Mouse (Mus musculus): Measurements from ENCODE around the gene C8b.

Gene C8b

DNA sequence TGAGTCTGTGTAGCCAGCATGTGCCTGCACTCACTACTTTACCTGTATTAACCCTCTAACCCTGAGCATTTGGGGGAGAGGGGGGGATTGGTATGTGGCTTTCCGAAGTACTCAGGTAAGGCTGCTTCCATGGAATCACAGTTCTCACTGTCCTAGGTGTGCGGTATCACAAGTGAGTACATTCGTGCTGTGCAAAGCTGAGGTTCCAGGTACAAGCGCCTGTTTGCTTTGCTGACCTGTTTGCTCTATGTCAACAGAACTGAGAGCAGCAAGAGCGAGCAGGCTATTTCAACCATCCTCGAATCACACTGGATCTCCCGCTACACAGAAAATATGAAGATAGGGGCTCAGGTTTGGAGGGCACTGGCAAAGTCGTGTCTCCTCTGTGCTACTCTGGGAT, at the start of gene C8b:
Gene C8b, plus strand, starts transcription at position 253 of the 400 bp plus-strand sequence.
- no peak for DNase-seq (ENCODE audit: low read depth)

DNA sequence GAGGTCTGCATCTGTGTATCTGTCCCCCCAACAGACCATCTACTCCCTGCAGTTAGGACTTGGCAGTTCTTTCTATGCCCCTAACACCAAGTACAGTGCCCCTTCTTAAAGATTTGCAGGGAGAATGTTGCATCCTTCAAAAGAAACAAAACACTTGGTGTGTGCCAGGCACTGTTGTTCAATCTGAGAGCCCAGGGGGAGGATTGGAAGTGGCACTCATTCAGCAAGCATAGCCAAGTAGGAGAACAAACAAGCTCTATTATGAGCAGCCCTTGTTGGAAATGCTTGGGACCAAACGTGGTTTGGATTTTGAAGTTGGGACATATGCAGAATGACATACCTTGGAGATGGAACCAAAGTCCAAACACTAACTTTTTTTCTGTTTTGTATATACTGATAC, 49.6 kb upstream of the C8b start:
- DNase-seq (ENCODE audit: low read depth) = no peak

DNA sequence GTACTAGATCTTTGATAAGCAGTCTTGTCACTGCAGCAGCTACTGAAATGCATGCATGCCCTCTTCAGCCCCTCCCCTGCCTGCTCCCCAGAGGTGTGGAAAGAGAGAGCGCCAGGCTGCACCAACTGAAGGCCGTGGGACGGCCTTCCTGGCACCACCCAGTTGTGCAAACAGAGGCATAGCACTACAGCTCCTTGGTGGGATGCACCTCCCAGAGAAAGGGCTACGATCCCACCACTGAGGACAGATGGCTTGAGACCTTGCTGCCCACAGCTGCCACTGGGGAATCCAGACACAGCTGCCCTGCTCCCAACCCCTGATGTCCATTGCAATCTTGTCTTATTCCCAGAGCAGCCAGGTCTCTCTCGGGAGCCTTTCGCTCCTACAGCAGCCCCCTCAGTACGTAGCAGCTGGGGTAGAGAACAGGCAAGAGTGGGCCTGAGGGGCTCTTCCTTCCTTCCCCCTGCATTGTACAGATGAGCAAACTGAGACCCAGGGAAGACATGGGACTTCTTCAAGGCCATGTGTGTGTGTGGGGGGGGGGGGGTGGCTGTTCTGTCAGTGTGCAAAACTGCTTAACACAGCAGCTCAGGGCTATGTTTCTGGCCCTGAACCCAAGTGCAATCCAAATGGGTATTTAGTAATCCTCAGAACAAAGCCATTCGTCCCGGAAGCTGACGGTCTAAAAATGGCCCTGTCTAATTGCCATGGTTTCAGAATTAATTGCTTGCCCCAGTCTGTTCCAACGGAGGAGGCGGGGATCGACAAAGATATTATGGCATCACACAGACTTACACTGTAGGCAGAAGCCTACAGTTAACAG, 46.9 kb upstream of the C8b start:
- DNase-seq (ENCODE audit: low read depth) = no peak

DNA sequence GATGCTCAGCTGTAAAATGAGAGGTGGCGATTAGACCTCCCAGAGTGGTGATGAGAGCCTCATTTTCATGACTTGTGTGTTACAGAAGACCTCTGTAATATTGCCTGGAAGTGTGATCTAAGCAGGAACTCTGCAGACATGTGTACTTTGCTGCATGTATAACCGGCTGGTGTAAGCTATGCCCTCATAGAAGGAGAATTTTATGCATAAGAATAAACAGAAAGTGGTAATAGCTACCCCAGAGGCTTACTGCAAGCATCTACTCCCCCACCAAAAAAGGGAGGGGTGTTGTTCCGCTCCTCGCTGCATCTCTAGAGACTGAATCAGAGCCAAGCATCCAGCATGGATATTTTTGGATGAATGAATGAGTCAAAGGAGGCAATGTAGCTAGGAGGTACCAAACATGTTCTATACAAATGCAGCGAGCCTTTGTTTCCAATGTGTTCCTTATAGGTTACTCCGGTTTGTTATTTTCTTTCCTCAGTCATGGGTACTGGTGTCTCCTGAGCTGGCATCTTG, 42.5 kb upstream of the C8b start:
- no peak for DNase-seq (ENCODE audit: low read depth)

DNA sequence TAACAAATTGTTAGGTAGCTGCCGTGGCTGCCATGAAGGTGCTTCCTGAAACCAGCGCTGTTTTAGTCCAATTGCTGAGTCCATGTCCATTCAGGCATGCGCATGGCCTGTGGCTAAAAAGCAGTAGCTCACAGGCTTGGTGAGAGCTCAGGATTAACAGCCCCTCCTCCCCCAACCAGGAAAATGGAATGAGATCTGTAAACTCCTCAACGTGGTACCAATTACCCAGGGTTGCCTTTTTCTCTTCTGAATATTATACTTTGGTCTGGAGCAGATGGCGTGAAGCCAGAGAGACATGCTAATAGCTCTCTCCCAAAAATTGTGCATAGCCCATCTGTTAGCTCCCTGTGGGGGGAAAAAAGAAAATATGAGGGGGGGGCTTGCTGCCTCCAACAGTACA, 41.9 kb upstream of the C8b start:
- DNase-seq (ENCODE audit: low read depth) = no peak

DNA sequence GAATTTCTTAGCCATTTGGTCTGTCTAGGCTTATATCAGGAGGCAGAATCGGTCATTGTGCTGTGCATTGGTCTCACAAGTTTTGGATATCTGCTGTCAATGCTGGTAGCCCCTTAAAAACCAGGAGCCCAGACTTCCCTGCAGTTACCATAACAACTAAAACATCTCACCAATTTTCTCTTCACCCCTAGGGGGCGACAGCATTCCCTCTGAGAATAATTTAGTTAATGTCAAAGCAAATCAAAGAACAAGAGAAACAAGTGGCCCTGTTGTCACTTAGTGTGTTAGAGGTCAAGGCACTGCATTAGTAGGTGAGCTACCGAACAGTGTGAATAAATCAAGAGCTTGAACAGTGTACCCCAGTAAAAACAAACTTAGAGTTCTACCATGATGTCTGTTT, 40.4 kb upstream of the C8b start:
- no peak for DNase-seq (ENCODE audit: low read depth)

DNA sequence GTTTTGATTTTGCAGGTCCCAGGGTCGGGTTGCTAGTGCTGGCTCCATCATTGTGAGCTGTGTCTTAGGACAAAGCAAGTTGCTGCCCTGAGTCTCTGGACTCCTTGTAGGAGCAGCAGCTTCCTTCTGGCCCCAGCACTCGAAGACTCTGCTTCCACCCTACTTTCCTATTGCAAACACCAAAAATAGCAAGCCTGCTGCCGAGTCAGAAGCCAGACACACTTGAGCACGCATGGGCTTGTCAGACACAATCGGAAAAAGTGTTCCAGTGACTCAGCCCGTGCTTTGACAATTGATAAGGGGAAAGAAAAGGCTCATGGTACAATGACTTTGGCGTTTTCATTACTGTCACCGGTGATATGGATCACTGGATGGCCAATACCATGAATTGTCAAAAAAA, 36.9 kb upstream of the C8b start:
- no peak for DNase-seq (ENCODE audit: low read depth)

DNA sequence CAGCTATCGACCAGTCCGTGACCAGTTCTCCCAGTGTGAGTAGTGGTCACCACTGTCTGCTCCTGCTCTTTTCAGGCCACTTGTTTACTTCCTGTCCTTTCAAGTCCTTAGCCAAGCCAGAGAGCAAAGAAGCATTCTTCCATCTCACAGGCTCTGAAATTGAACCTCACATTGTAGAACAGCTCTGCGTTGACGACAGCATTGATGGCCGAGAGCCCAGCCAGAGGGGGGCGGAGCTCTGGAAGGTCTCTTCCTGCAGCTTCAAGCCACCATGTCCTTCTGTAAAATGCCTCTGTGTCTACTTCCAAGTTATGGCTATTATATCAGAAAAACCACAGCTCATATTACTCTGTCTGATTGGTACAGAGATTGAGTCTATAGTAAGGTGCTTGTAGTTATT, 19.6 kb upstream of the C8b start:
- no peak for DNase-seq (ENCODE audit: low read depth)

DNA sequence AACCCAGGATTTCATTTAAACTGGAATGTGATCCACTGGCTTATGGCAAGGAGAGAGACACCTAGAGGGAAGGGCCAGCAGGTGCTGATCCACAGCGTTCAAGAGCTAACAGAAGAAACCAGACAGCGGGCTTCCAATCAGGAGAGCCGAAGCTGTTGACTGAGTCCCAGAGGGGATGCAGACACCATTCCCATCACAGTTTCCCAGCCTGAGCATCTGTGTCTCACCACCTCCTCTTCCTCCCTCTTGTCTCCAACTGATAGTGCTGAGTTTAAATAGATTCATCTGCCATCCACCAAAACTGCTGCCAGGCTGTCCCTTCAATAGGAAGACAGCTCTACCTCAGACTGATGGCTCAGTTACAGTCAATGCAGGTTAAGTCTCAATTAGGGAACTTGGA, 12.0 kb upstream of the C8b start:
- DNase-seq (ENCODE audit: low read depth) = no peak

DNA sequence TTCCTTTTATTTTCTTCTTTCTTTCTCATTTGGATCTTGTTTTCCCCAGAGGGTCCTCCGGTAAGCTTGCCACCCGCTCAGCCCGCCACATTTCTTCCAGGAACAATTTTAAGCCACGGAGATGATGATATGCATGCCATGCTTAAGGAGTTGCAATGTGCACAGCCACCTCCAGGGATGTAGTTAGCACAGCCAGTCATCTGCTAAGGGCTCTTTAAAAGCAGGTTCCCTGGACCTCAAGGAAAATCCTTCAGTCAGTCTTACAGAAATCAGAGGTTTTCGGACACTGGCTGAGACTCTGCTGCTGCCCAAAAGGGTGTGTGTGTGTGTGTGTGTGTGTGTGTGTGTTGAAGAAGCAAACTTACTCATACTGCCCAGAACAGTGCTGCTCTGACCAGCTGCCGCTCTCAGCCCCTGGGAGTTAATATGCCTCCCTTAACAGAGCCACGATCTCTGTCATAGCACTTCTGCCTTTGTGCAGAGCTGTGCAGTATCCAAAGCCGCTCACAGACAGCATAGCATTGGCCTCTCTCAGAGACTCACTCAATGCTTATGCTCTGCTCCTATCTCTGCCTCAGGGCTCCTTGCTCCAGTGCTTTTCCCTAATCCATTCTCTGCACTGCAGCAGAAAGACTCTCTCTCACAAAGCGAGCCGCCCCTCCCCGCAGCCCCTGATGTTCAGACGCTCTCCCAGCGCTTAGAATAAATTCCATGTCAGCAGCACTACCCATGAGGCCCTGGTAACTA, 5.1 kb upstream of the C8b start:
- DNase-seq (ENCODE audit: low read depth) = no peak

DNA sequence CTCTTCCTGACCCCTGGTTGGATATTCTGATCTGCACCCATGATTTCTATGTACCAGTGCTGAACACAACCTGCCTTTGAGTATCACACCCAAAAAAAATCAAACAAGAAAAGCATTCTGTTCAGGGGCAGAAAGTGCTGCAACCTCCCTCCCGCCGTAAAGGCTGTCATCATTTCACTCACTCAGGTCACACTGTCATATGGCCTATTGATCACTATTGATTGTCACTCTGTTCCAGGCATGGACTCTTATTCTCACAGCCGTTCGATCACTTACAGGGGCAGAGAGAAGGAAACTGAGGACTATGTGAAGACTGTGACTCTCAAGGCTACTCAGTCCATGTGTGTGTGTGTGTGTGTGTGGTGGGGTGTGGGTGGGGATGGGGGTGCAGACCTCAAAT, 2.1 kb downstream of the C8b start:
- DNase-seq (ENCODE audit: low read depth) = no peak

DNA sequence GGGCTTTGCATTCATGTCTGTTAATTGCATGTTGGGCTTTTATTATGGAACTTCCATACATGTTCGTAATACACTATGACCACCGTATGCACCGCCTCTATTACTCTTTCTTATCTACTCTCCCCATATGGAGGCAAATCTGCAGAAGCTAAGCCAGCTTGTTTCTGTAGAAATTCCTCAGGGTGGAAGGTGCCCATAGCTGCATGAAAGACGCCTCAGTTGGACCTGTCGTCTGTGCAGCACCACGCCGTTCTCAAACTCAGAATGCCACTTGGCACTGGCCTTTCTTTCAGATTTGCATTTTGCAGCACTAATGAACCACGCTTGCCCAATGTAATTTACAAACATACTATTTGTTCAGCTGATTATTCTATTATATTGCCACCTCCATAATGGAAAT, 3.5 kb downstream of the C8b start:
- DNase-seq (ENCODE audit: low read depth) = no peak

DNA sequence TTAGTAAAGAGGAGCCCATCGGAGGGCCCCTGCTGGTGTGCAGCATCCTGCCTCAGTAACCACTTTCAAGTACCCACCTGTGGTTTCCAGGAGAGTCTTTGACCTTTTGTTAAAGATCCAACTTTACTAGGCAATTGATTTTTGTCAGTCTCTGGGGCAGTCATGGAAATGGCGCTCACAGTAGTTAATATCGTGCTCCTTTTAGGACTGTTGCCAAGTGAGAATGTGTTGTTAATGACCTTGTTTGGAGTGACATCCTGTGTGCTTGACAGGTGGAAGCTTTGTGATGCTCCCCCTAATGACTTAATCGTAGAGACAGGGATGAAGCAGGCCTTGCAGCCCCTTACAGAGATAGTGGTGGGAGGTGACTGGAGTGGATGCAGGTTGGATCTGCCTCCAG, 4.2 kb downstream of the C8b start:
- no peak for DNase-seq (ENCODE audit: low read depth)

DNA sequence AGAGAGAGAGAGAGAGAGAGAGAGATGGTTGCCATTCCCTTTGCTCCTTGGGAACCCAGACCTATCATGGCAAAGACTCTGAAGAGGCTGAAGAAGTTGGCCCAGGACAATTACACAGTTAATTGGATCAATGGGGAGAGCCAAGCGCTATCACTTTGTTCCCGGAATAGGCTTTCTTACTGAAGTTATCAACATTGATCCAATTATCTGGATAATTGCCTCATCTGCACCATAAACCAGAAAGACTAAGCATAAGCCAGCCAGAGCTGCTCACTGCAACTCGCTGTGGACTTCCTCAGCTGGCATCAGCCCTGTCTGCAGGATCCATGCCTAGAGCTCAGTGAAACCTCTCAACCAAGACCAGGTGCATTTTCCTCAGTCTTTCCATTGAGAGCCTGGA, 9.5 kb downstream of the C8b start:
- no peak for DNase-seq (ENCODE audit: low read depth)

DNA sequence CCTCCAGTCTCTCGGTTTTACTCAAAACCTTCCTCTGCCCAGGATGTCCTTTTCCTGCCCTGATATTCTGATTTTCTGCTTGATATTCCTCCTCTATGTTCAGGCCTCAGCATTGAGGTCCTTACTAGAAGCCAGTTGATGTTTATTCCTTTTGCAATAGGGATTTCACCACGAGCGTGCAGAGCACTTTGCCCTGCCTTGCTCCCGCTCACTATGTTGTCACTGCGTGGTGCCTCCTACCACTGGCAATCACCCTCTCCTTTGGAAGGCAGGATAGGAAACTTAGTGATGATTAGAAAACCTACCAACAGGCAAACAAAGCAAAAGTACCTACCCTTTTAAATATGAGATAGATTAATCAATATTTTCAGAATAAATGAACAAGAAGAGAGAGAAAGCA, 13.3 kb downstream of the C8b start:
- DNase-seq (ENCODE audit: low read depth) = no peak

DNA sequence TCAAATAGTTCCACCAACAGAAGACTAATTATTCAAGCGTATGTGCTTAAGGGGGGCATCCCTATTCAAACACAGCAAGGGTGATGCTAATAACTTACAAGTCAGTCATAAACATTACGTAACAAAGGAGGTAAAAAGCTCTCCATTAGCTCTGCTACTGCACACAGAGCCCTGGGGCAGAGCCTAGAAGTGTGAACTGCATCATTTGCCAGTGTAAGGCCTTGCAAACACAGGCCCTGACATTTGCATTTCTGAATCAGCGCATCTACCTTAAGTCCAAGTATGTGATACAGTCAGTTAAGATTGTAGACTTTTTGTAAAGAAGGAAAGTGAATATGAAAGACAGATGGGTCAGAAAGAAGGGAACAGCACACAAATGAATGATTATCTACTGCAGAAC, 15.3 kb downstream of the C8b start:
- no peak for DNase-seq (ENCODE audit: low read depth)

DNA sequence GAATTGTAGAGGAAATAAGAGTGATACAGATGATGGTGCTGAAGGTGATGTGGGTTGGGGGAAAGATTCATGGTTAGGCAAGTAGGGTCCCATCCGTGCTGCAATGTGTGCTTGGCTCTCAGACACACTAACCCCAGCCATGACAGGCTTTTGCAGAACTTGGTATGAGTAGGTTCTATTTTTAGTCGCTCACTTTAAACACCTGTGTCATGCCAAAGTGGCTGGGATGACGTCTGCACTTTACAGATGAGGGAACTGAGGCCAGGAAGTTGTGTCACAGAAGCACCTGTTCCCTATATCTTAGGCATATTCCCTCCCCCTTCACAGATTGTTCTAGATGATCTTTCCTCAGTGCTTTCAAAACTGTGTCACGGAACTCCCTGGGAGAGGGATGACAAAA, 16.2 kb downstream of the C8b start:
- DNase-seq (ENCODE audit: low read depth) = no peak

DNA sequence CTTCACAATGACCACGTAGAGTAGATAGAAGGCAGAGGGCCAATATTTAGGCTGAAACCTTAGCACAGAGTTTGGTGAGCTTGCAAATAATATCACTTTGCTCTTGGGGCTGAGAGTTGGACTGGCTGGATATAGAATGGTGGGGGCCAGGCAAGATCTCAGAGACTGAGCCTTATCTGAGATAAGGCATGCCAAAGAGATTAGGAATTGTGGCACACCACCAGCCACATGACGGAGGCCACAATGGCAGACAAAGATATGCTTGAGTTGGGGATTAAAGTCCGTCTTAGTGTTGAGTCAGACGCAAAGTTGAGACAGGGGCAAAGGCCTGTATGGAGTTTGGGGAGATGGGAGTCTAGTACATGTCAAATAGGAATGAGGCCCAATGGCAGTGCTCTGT, 26.0 kb downstream of the C8b start:
- DNase-seq (ENCODE audit: low read depth) = no peak

DNA sequence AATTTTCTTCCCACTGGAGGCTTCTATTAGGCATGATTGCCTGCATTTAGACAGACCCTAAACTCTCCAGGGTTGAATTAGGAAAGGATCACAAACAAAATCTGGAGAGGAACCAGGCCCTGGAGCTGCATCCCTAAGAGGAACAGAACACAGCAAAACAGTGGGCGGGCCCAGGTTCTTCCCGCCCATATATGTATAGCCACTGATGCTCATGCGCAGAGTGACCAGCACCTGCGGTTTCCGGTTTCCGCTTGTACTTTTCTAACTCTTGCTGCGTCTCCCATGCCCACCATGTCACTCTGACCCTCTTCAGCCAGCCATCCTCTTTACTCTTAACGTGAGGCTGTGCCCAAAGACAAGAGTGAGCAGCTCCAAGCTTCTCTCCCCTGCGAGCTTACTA, 32.8 kb downstream of the C8b start:
- DNase-seq (ENCODE audit: low read depth) = no peak

DNA sequence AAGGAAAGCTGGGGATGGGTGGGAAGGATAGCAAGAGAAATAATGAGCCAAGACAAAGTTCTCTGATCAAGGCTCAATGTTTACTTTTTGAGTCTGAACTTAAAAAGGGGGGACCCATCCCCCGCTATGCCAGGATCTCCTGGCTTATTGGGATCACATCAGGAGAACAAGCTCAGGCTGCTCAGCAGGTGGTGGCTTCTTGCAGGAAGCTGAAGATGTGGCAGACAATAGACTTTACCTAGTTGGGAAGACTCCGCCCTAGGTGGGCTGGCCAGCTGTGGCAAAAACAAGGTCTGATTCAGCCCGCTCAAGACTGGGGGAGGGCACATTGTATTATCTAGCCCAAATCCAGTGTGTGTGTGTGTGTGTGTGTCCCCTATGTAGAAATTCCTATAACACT, 35.5 kb downstream of the C8b start:
- no peak for DNase-seq (ENCODE audit: low read depth)

DNA sequence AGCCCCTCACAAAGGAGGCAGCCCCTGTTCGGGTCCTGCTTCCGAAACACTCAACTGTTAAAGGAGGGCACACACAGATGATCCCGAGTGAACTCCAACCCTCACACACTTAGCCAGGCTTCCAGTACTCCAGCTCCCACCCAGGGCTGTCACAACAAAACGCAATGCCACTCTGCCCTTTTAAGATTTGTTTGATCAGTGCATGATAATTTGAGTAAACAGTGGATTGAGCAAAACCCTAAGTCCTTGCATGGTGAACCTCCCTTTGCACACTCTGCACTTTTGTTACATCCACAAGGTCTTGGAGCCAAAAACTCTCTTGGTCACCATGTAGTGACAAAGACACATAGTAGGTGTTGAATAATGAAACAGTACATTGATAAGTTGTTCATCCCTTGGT, 38.0 kb downstream of the C8b start:
- no peak for DNase-seq (ENCODE audit: low read depth)

DNA sequence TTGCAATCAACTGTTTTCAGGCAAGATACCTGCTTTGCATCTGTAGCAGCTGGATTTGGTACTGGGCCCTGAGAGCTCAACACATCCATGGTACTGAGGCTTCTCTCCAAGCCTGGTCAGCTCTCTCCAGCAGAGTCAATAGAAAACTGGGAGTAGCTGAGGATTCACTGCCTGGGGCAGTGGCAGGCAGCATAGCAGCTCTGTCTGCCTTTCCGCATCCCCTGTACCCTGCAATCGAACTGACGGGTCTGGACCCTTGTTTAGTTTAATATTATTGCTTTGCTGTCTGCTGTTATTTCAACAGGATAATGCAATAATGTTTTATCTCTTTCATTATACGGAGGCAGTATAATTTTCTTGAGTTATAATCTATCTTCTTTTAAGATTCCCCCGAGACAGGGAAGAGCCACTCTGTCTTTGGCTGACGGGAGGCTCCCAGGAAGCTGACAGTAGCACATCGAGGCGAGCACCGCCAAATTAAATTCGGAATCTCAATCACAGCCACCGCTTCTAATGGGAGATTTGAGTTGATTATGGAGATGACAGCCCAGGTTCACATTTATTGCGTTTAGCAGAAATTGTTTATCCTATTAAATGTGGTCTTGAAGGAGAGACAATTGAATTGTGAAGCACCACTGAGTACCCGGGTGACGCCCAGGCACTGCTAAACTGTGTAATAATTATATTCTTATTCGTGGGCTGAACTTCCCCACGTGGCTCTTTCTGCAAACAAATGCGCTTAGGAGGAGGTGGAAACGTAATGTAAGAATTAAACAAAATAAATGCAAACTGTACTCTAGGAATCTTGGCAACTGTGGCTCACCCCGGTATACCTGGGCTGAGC, 39.5 kb downstream of the C8b start:
- DNase-seq (ENCODE audit: low read depth) = no peak
